Mouse (Mus musculus): ENCODE measurements around the gene Prps1l3. TPM values are rescaled to one million over a fixed set of nuclear protein-coding genes. Genes with fewer than 3 reads are reported as not detected.

Gene Prps1l3
- polyA plus RNA-seq, 1 experiment from 2014 or later: 50.7 TPM

- no peak overlapping the region for H3K4me3 ChIP-seq (ENCODE audit: low read depth, low read length)
- no peaks in the 10 kb centered on the region for H3K9me3 ChIP-seq (replicated peaks; ENCODE audit: control insufficient read depth, low read length)
- H3K36me3 ChIP-seq (ENCODE audit: control insufficient read depth, insufficient read depth, low read length): no peaks in the 10 kb centered on the region
- H3K27ac ChIP-seq (ENCODE audit: low read depth, low read length): no peak overlapping the region
- H3K27me3 ChIP-seq (ENCODE audit: control insufficient read depth, insufficient read depth, low read length): no peaks in the 10 kb centered on the region
- H3K9ac ChIP-seq (ENCODE audit: low read depth, low read length): no peak overlapping the region
- no peaks in the 10 kb centered on the region for H3K4me1 ChIP-seq (ENCODE audit: control insufficient read depth, insufficient read depth, low read length)
- no peak for ATAC-seq (replicated peaks; ENCODE audit: insufficient number of reproducible peaks, low FRiP score, low TSS enrichment)
- 78% methylated on average over 5 of the region's 5 CpGs for WGBS (ENCODE audit: insufficient replicate concordance)
- no peak overlapping the region for H3K4me2 ChIP-seq
Measured at GRCm38 (mm10) chr12:57285303-57286059, 55.3 kb downstream of the Prps1l3 start.

Other genes starting within 250 kb of the Prps1l3 start
- 4.1 and 6.4 TPM in 2 replicates for gene Slc25a21, start 32.9 kb upstream of the Prps1l3 start, polyA plus RNA-seq (2014; fragmentation: Nextera tagmentation; extraction: Ambion mirVana)
- 8.7 and 9.9 TPM in 2 replicates for gene Mipol1, start within 50 bp of the Prps1l3 start, polyA plus RNA-seq (2014; fragmentation: Nextera tagmentation; extraction: Ambion mirVana)